Mouse (Mus musculus): Measurements from ENCODE around the gene Cdkl1. TPM values are rescaled to one million over a fixed set of nuclear protein-coding genes. Genes with fewer than 3 reads are reported as not detected.

Cdkl1 gene
- polyA plus RNA-seq, 1 experiment from 2014 or later, result 1.6 TPM

- no peak for DNase-seq (ENCODE audit: low spot score)
- H3K9me3 ChIP-seq, result peaks cover 12% of the 10 kb centered on the region
- H3K36me3 ChIP-seq (replicated peaks), result peaks cover 26% of the 10 kb centered on the region
- peaks cover 22% of the 10 kb centered on the region for H3K4me1 ChIP-seq
- no peaks in the 10 kb centered on the region for H3K27me3 ChIP-seq (replicated peaks; ENCODE audit: low read depth, poor library complexity, severe bottlenecking)
- 5% methylated on average over 24 of the region's 24 CpGs for WGBS
- H3K4me3 ChIP-seq, result peak overlapping the region; percentile 72
- H3K27ac ChIP-seq (replicated peaks), result peak overlapping the region; percentile 89
Measured at GRCm38 (mm10) chr12:69724018-69724710, 66.9 kb downstream of the Cdkl1 start.

GRCm38 (mm10) chr12:69723376-69723775 is 67.7 kb downstream of the Cdkl1 start:
- no peaks in the 10 kb centered on the region for H3K27me3 ChIP-seq (replicated peaks; ENCODE audit: low read depth, poor library complexity, severe bottlenecking)
- H3K9me3 ChIP-seq, result peaks cover 20% of the 10 kb centered on the region
- H3K27ac ChIP-seq (replicated peaks), result no peak overlapping the region
- H3K4me1 ChIP-seq, result peaks cover 22% of the 10 kb centered on the region
- no peak for DNase-seq (ENCODE audit: low spot score)
- H3K4me3 ChIP-seq, result peak overlapping the region; percentile 72
- peaks cover 34% of the 10 kb centered on the region for H3K36me3 ChIP-seq (replicated peaks)
- WGBS, result 64% methylated on average over 2 of the region's 2 CpGs

DNA sequence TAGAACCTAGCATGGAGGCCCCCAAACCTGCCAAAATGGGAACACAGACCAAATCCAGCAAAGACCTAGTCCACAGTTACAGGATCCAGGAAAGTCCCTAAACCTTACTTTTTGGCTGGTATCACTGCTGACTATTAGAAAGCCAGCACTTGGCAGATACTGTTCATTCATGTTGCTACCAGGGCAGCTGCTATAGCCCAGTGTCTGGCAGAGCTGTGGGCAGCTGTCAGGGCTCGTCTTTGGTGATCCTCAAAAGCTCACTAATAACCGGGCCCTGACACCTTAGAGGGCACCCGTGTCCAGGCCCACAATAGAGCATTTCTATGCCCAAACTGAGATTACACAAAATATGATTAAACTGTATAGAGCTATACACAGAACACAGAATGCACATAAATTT is 68.2 kb downstream of the Cdkl1 start:
- Histone ChIP-seq H3K4me3 (no peak overlapping the region), H3K27ac (replicated peaks) (no peak overlapping the region), H3K36me3 (replicated peaks) (peaks cover 39% of the 10 kb centered on the region), H3K27me3 (replicated peaks; ENCODE audit: low read depth, poor library complexity, severe bottlenecking) (no peaks in the 10 kb centered on the region), H3K4me1 (peaks cover 22% of the 10 kb centered on the region), H3K9me3 (peaks cover 24% of the 10 kb centered on the region)
- WGBS, result 92% methylated on average over 3 of the region's 3 CpGs
- no peak for DNase-seq (ENCODE audit: low spot score)

DNA sequence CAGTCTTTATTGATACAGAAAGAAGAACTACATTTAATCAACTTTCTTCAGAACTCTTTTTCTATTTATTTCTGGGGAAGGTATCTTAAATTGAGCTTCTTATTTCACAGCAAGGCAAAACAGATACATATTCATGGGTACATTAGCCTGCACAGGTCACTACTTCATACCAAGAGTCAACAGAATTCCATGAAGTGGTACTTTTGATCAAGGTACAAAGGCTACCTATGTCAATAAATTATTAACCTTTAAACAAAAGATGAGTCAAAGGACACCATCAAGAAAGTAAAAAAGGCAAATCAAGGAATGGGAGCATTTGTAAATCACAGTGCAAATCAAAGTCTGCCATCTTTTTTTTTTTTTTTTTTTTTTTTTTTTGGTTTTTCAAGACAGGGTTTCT is 77.4 kb downstream of the Cdkl1 start:
- H3K27me3 ChIP-seq (replicated peaks; ENCODE audit: low read depth, poor library complexity, severe bottlenecking), result no peaks in the 10 kb centered on the region
- H3K4me1 ChIP-seq, result no peaks in the 10 kb centered on the region
- H3K4me3 ChIP-seq, result no peak overlapping the region
- DNase-seq (ENCODE audit: low spot score), result no peak
- no peak overlapping the region for H3K27ac ChIP-seq (replicated peaks)
- peaks cover 7% of the 10 kb centered on the region; the same call in 1 of the 2 replicates for H3K9me3 ChIP-seq
- H3K36me3 ChIP-seq (replicated peaks), result peaks cover 61% of the 10 kb centered on the region

DNA sequence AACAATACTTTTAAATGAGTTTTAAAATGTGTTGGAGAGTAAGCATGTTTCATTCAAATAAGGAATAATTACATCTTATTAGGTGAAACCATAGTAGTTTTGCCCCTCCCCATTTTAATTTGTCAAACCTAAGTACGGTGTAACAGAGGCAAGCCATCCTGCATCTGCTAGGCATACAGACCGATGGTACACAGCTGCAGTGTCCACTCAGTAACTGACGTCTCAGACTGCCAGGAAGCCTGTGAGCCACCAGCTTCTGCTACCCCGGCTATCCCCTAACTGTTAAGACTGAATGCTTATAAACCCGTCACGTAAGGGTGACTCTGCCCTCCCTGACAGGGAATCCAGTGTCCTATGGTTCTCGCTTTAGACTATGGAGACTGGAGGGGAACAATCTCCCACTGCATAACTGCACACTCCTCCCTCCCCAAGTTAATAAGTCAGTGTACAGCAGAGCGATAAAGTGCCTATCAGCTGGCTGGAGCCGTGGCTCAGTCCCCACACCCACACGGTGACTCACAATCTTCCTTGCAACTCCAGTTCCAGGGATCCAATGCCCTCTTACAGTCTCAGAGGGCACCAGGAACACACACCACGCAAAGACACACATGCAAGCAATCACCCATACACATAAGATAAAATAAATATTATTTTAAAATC is 86.1 kb downstream of the Cdkl1 start:
- Histone ChIP-seq H3K27me3 (replicated peaks; ENCODE audit: low read depth, poor library complexity, severe bottlenecking) (no peaks in the 10 kb centered on the region), H3K4me3 (no peak overlapping the region), H3K27ac (replicated peaks) (no peak overlapping the region), H3K36me3 (replicated peaks) (peaks cover 37% of the 10 kb centered on the region), H3K4me1 (no peaks in the 10 kb centered on the region), H3K9me3 (no peaks in the 10 kb centered on the region)
- WGBS, result 88% methylated on average over 11 of the region's 11 CpGs
- no peak for DNase-seq (ENCODE audit: low spot score)

DNA sequence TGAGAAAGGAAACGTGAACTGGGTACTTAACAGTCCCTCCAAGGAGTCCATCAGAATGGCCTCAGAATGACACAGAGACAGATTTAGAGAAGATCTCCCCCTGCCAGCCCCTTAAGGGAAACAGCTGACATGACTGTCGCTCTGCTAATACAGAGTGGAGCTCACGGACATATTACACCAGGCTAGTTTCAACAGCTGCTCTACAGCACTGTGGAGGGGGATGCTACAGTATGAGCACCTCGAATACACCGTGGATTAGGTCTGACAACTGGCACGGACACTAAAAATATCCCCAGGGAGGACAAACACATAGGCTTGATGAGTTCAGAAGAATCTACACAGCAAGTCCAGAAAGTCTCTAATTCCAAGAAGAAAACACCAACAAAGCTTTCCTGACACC is 92.7 kb downstream of the Cdkl1 start:
- Histone ChIP-seq H3K4me1 (0 out of 2 replicates have a peak, but pooled peaks cover 3% of the 10 kb centered on the region), H3K36me3 (replicated peaks) (peaks cover 39% of the 10 kb centered on the region), H3K9me3 (no peaks in the 10 kb centered on the region), H3K27me3 (replicated peaks; ENCODE audit: low read depth, poor library complexity, severe bottlenecking) (no peaks in the 10 kb centered on the region), H3K4me3 (no peak overlapping the region), H3K27ac (replicated peaks) (no peak overlapping the region)
- no peak for DNase-seq (ENCODE audit: low spot score)
- whole genome bisulfite sequencing, result 89% methylated on average over 6 of the region's 6 CpGs

MicroRNAs encoded within 50 kb of the gene (microRNA counts, 519-probe panel; counts per million panel counts)
- 188 counts per million, percentile 57 among the panel's probes with 10 or more counts for microRNA mmu-miR-681

Small RNAs within 50 kb of the gene (microRNA-seq; reads per million reads assigned to microRNA genes)
- not detected for gene Mir681

Other genes starting within 250 kb of the Cdkl1 start
- gene Vcpkmt, start 208.2 kb downstream of the Cdkl1 start, polyA plus RNA-seq (2016; fragmentation: Nextera tagmentation; extraction: Ambion mirVana), result 36.6 and 37.5 TPM in 2 replicates
- 8.6 and 9.7 TPM in 2 replicates for gene Sos2, start 109.4 kb downstream of the Cdkl1 start, polyA plus RNA-seq (2016; fragmentation: Nextera tagmentation; extraction: Ambion mirVana)
- 20.5 and 20.9 TPM in 2 replicates for gene L2hgdh, start 66.4 kb downstream of the Cdkl1 start, polyA plus RNA-seq (2016; fragmentation: Nextera tagmentation; extraction: Ambion mirVana)
- gene Atp5s, start 66.3 kb downstream of the Cdkl1 start, polyA plus RNA-seq (2016; fragmentation: Nextera tagmentation; extraction: Ambion mirVana), result 23.8 and 24.4 TPM in 2 replicates
- gene Atl1, start 101.3 kb upstream of the Cdkl1 start, polyA plus RNA-seq (2016; fragmentation: Nextera tagmentation; extraction: Ambion mirVana), result 11.0 and 11.2 TPM in 2 replicates
- 31.9 and 33.7 TPM in 2 replicates for gene Map4k5, start 101.9 kb upstream of the Cdkl1 start, polyA plus RNA-seq (2016; fragmentation: Nextera tagmentation; extraction: Ambion mirVana)
- 6.4 and 6.9 TPM in 2 replicates for gene Sav1, start 195.7 kb upstream of the Cdkl1 start, polyA plus RNA-seq (2016; fragmentation: Nextera tagmentation; extraction: Ambion mirVana)